8 mouse cellular contexts compared by ENCODE assay signal in genomic region chr9:44361190-44361917, GRCm38 (mm10). TPM values are rescaled to one million over a fixed set of nuclear protein-coding genes. Genes with fewer than 3 reads are reported as not detected.
DNase-seq lines count a peak whose midpoint lies in the region; ATAC-seq and TF ChIP-seq lines count a peak whose summit lies in the region.

Gene Vps11, minus strand, starts transcription at chr9:44361670.

- no peaks in the 10 kb centered on the region for H3K27me3 ChIP-seq in embryonic facial prominence, embryonic 13.5 days
- no peaks in the 10 kb centered on the region for H3K27me3 ChIP-seq in kidney, adult 2 months (replicated peaks; ENCODE audit: control insufficient read depth, insufficient read depth, low read length)
- no peaks in the 10 kb centered on the region for H3K27me3 ChIP-seq in limb, embryonic 12.5 days
- H3K27me3 ChIP-seq in midbrain, embryonic 15.5 days (replicated peaks) = no peaks in the 10 kb centered on the region
- H3K27me3 ChIP-seq in spleen, adult 2 months (ENCODE audit: control insufficient read depth, insufficient read depth, low read length) = no peaks in the 10 kb centered on the region

- peak within 1 kb of the TSS; percentile 69 for H3K27ac ChIP-seq in embryonic facial prominence, embryonic 13.5 days
- H3K27ac ChIP-seq in kidney, adult 2 months (ENCODE audit: insufficient read depth, low read depth, low read length) = peak within 1 kb of the TSS; percentile 62; the same call in 1 of the 2 replicates
- 0 out of 2 replicates have a peak within 1 kb of the TSS, but pooled peaks have one; percentile 45 for H3K27ac ChIP-seq in limb, embryonic 12.5 days
- H3K27ac ChIP-seq in midbrain, embryonic 15.5 days = peak within 1 kb of the TSS; percentile 87
- H3K27ac ChIP-seq in spleen, adult 2 months (ENCODE audit: insufficient read depth, low read length) = peak within 1 kb of the TSS; percentile 85

- H3K4me1 ChIP-seq in embryonic facial prominence, embryonic 13.5 days = peaks cover 6% of the 10 kb centered on the region
- H3K4me1 ChIP-seq in kidney, adult 2 months (ENCODE audit: control insufficient read depth, insufficient read depth, low read length) = peaks cover 2% of the 10 kb centered on the region; the same call in 1 of the 2 replicates
- peaks cover 8% of the 10 kb centered on the region for H3K4me1 ChIP-seq in limb, embryonic 12.5 days (replicated peaks)
- peaks cover 10% of the 10 kb centered on the region for H3K4me1 ChIP-seq in midbrain, embryonic 15.5 days
- H3K4me1 ChIP-seq in spleen, adult 2 months (ENCODE audit: control insufficient read depth, insufficient read depth, insufficient read length) = peaks cover 4% of the 10 kb centered on the region; the same call in 1 of the 2 replicates

- peak; percentile 64 for TF ChIP-seq POLR2A in kidney, adult 2 months (IDR thresholded peaks at IDR 0.05; ENCODE audit: low read depth, low read length)
- TF ChIP-seq POLR2A in spleen, adult 2 months (IDR thresholded peaks at IDR 0.05; ENCODE audit: low read depth, low read length) = peak; percentile 83

- no peaks in the 10 kb centered on the region for H3K9me3 ChIP-seq in embryonic facial prominence, embryonic 13.5 days
- H3K9me3 ChIP-seq in limb, embryonic 12.5 days = no peaks in the 10 kb centered on the region
- H3K9me3 ChIP-seq in midbrain, embryonic 15.5 days = no peaks in the 10 kb centered on the region

- WGBS in embryonic facial prominence, embryonic 13.5 days = under 1% methylated on average over 44 of the region's 44 CpGs
- WGBS in kidney, adult 2 months = under 1% methylated on average over 44 of the region's 44 CpGs
- under 1% methylated on average over 44 of the region's 44 CpGs for WGBS in limb, embryonic 12.5 days
- under 1% methylated on average over 44 of the region's 44 CpGs for WGBS in midbrain, embryonic 15.5 days
- WGBS in spleen, adult 2 months = under 1% methylated on average over 44 of the region's 44 CpGs

- peaks cover 35% of the 10 kb centered on the region for H3K36me3 ChIP-seq in embryonic facial prominence, embryonic 13.5 days
- H3K36me3 ChIP-seq in kidney, adult 2 months (ENCODE audit: control insufficient read depth, insufficient read depth, low read length) = peaks cover 1% of the 10 kb centered on the region; the same call in 1 of the 2 replicates
- peaks cover 34% of the 10 kb centered on the region for H3K36me3 ChIP-seq in limb, embryonic 12.5 days
- peaks cover 18% of the 10 kb centered on the region for H3K36me3 ChIP-seq in midbrain, embryonic 15.5 days (replicated peaks)
- H3K36me3 ChIP-seq in spleen, adult 2 months (ENCODE audit: control insufficient read depth, insufficient read depth, low read length) = peaks cover 17% of the 10 kb centered on the region

- peak within 1 kb of the TSS; percentile 96 for H3K4me3 ChIP-seq in embryonic facial prominence, embryonic 13.5 days
- H3K4me3 ChIP-seq in kidney, adult 2 months (ENCODE audit: insufficient read depth, low read depth, low read length) = peak within 1 kb of the TSS; percentile 83
- H3K4me3 ChIP-seq in limb, embryonic 12.5 days (replicated peaks) = peak within 1 kb of the TSS; percentile 91
- H3K4me3 ChIP-seq in midbrain, embryonic 15.5 days = peak within 1 kb of the TSS; percentile 99
- peak within 1 kb of the TSS; percentile 99 for H3K4me3 ChIP-seq in spleen, adult 2 months (ENCODE audit: extremely low read depth, insufficient read depth, insufficient read length)

- H3K9ac ChIP-seq in embryonic facial prominence, embryonic 13.5 days = peak within 1 kb of the TSS; percentile 90
- H3K9ac ChIP-seq in limb, embryonic 12.5 days (replicated peaks) = peak within 1 kb of the TSS; percentile 82
- peak within 1 kb of the TSS; percentile 90 for H3K9ac ChIP-seq in midbrain, embryonic 15.5 days

- peak; percentile 90 for DNase-seq in 3134 (ENCODE audit: extremely low read depth, insufficient read length, low spot score)
- peak; percentile 95 to 96 for DNase-seq in adrenal gland, postnatal 36 days
- DNase-seq in heart, adult 18-20 months = peak; percentile 95 to 96
- DNase-seq in kidney, adult 2 months = peak; percentile 97
- DNase-seq in spleen, adult 2 months (ENCODE audit: low read depth in 1 of 2, low spot score in 2 of 2) = peak; percentile 93 to 96

- peak within 1 kb of the TSS; percentile 86 for H3K4me2 ChIP-seq in embryonic facial prominence, embryonic 13.5 days
- H3K4me2 ChIP-seq in limb, embryonic 12.5 days = peak within 1 kb of the TSS; percentile 92
- H3K4me2 ChIP-seq in midbrain, embryonic 15.5 days = peak within 1 kb of the TSS; percentile 82

- TF ChIP-seq CTCF in kidney, adult 2 months (conservative IDR thresholded peaks at IDR 0.05; ENCODE audit: insufficient read depth, insufficient read length, low read depth, low read length) = 0 out of 2 replicates have a peak, but pooled peaks have one; percentile 21
- TF ChIP-seq CTCF in spleen, adult 2 months (IDR thresholded peaks at IDR 0.05; ENCODE audit: extremely low read depth, insufficient read depth, insufficient read length, insufficient replicate concordance) = no peak

- ATAC-seq in embryonic facial prominence, embryonic 13.5 days (ENCODE audit: insufficient number of reproducible peaks, insufficient read depth, low FRiP score, low TSS enrichment, low read depth) = peak; percentile 91
- ATAC-seq in limb, embryonic 12.5 days (ENCODE audit: insufficient number of reproducible peaks, insufficient read depth, low FRiP score, low TSS enrichment, low read depth) = peak; percentile 82; the same call in 1 of the 2 replicates
- peak; percentile 91 for ATAC-seq in midbrain, embryonic 15.5 days (replicated peaks)

RNA-seq across cellular contexts. Expression of gene Vps11, which starts in this region (rescaled TPM):
- total RNA-seq in adrenal gland, postnatal 36 days (2021) = 10 to 100 TPM; 53.0 to 72.7 TPM
- polyA plus RNA-seq in embryonic facial prominence, embryonic 13.5 days (2015; fragmentation: Nextera tagmentation; extraction: Ambion mirVana) = 27.7 and 28.2 TPM in 2 replicates
- total RNA-seq in heart, adult 18-20 months (2021) = 10 to 100 TPM; 14.4 to 18.3 TPM
- polyA plus RNA-seq in kidney, adult 2 months (2012; rRNA removed) = 31.2 and 34.1 TPM in 2 replicates
- 28.9 and 30.7 TPM in 2 replicates for polyA plus RNA-seq in limb, embryonic 12.5 days (2016; fragmentation: Nextera tagmentation; extraction: Ambion mirVana)
- polyA plus RNA-seq in midbrain, embryonic 15.5 days (2015; fragmentation: Nextera tagmentation; extraction: Ambion mirVana) = 43.3 and 45.7 TPM in 2 replicates
- polyA plus RNA-seq in spleen, adult 2 months (2012; rRNA removed) = 23.7 and 25.6 TPM in 2 replicates

Comparison
In these comparisons a context has a peak if more than half of its experiments do, and no peak if none do; other contexts are left out.
1. Peak in every context shown above with its lines: DNase-seq, ATAC-seq, H3K4me3 ChIP-seq and H3K27ac ChIP-seq.